Mouse (Mus musculus) myocyte (in vitro differentiated cells): ENCODE results near the gene Cyp11a1.

ENCODE experiments used
- MYOG ChIP-seq, 3 experiments: IDR thresholded peaks; one replicate each; pipeline ENCODE4 v1.6.1; 2011; ENCODE audit warnings: control low read depth in 2 of 3, low read depth in 2 of 3, mild to moderate bottlenecking in 2 of 3; ENCODE audit not compliant: insufficient read length in 2 of 3, control insufficient read depth in 1 of 3, insufficient read depth in 1 of 3
- POLR2A ChIP-seq: IDR thresholded peaks from one replicate; pipeline ENCODE4 v1.6.1; 2011; ENCODE audit warnings: low read depth, mild to moderate bottlenecking, control low read depth, moderate library complexity; ENCODE audit not compliant: insufficient read length
- REST ChIP-seq: IDR thresholded peaks from one replicate; pipeline ENCODE4 v1.6.1; 2011; ENCODE audit warnings: mild to moderate bottlenecking, control low read depth, moderate library complexity; ENCODE audit not compliant: insufficient read depth, insufficient read length

DNA sequence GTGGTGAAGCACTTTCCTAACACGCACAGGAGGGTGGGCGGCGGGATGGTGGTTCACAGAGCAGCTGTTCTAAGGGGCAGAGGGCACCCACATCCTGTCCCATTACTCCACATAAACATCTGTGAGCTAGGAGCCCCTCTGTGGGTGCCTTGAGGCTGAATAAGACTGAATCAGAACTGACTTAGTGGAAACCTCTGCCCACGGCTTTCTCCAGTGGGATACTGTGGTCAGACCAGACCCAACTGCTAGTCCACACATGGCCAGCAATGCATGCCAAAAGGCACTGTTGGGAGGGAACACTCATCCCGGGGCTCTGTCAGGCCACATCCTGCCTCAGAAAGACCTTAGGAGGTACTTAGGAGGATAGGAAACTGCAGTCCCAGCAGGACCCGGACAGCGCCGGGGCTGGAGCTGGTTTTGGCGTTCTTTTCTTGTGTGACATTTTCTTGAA, 34.0 kb upstream of the Cyp11a1 start:
- TF ChIP-seq REST, result no peak
- peak in 1 of 3 experiments; percentile 13 for TF ChIP-seq MYOG (IDR thresholded peaks at IDR 0.05; ENCODE audit: control insufficient read depth in 1 of 3, insufficient read depth in 1 of 3, insufficient read length in 2 of 3, low read depth in 2 of 3)
- TF ChIP-seq POLR2A, result no peak
